Mouse (Mus musculus): ENCODE measurements around the gene Ccdc189. TPM values are rescaled to one million over a fixed set of nuclear protein-coding genes. Genes with fewer than 3 reads are reported as not detected.

Ccdc189 gene
- total RNA-seq, 2 experiments from 2014 or later: 7.5 to 8.9 TPM

GRCm38 (mm10) chr7:127596747-127597146 is 8.4 kb upstream of the Ccdc189 start:
- no peak for DNase-seq (ENCODE audit: low spot score in 2 of 2)

GRCm38 (mm10) chr7:127592575-127592974 is 4.2 kb upstream of the Ccdc189 start:
- DNase-seq (ENCODE audit: low spot score in 2 of 2): no peak

- DNase-seq (ENCODE audit: low spot score in 2 of 2): no peak
Measured at GRCm38 (mm10) chr7:127591108-127591507, 2.7 kb upstream of the Ccdc189 start.

GRCm38 (mm10) chr7:127589637-127590036 is 1.2 kb upstream of the Ccdc189 start:
- DNase-seq (ENCODE audit: low spot score in 2 of 2): no peak

- no peak for DNase-seq (ENCODE audit: low spot score in 2 of 2)
Measured at GRCm38 (mm10) chr7:127588901-127589300, 506 bp upstream of the Ccdc189 start.

- no peak for DNase-seq (ENCODE audit: low spot score in 2 of 2)
Measured at GRCm38 (mm10) chr7:127587196-127587595, 1.2 kb downstream of the Ccdc189 start.

- DNase-seq (ENCODE audit: low spot score in 2 of 2): no peak
Measured at GRCm38 (mm10) chr7:127586149-127586548, 2.2 kb downstream of the Ccdc189 start.

GRCm38 (mm10) chr7:127585031-127585430 is 3.4 kb downstream of the Ccdc189 start:
- no peak for DNase-seq (ENCODE audit: low spot score in 2 of 2)

GRCm38 (mm10) chr7:127583260-127583659 is 5.1 kb downstream of the Ccdc189 start:
- DNase-seq (ENCODE audit: low spot score in 2 of 2): no peak

- no peak for DNase-seq (ENCODE audit: low spot score in 2 of 2)
Measured at GRCm38 (mm10) chr7:127574115-127574514, 14.3 kb downstream of the Ccdc189 start.

GRCm38 (mm10) chr7:127573503-127574008 is 14.8 kb downstream of the Ccdc189 start:
- DNase-seq (ENCODE audit: low spot score in 2 of 2): no peak

GRCm38 (mm10) chr7:127572895-127573471 is 15.4 kb downstream of the Ccdc189 start, which contains the start of gene Phkg2:
Gene Phkg2 (plus strand): TSS chr7:127573340.
- DNase-seq (ENCODE audit: low spot score in 2 of 2): peak; percentile 85 to 93

GRCm38 (mm10) chr7:127564381-127565150 is 23.8 kb downstream of the Ccdc189 start:
- no peak for DNase-seq (ENCODE audit: low spot score in 2 of 2)

- DNase-seq (ENCODE audit: low spot score in 2 of 2): no peak
Measured at GRCm38 (mm10) chr7:127561340-127561858, 27.0 kb downstream of the Ccdc189 start, which contains the start of gene Tmem265. Gene Tmem265 (plus strand): TSS chr7:127561390.

- no peak for DNase-seq (ENCODE audit: low spot score in 2 of 2)
Measured at GRCm38 (mm10) chr7:127560580-127560979, 27.8 kb downstream of the Ccdc189 start.

- no peak for DNase-seq (ENCODE audit: low spot score in 2 of 2)
Measured at GRCm38 (mm10) chr7:127551558-127551957, 36.8 kb downstream of the Ccdc189 start.

GRCm38 (mm10) chr7:127549116-127549835 is 39.1 kb downstream of the Ccdc189 start:
- DNase-seq (ENCODE audit: low spot score in 2 of 2): no peak

GRCm38 (mm10) chr7:127541671-127542070 is 46.7 kb downstream of the Ccdc189 start:
- no peak for DNase-seq (ENCODE audit: low spot score in 2 of 2)
